Mouse (Mus musculus): Measurements from ENCODE around the gene Socs5. TPM values are rescaled to one million over a fixed set of nuclear protein-coding genes. Genes with fewer than 3 reads are reported as not detected.

Gene Socs5
- total RNA-seq, 2 experiments from 2014 or later: 25.6 to 29.4 TPM

GRCm38 (mm10) chr17:87158597-87158996 is 51.1 kb downstream of the Socs5 start:
- intact Hi-C loops (cut with DNase I): no loop called here

DNA sequence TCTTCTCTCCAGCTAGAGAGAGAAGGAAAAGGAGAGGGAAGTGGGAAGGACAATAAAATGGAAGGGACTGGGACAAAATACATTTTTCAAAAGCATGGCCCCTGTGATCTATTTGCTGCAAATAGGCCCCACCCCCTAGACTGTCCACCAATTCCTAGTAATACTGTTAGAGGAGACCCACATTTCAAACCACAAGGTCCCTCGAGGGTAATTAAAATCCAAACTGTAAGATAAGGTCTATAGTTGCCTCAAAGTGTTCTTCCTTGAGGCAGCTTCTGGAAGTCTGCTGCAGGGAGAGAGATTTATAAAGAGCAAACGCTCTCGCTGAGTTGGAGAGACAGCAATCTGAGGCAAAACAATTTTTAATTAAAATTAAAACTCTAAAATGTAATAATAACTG is 52.8 kb downstream of the Socs5 start:
- intact Hi-C loops (cut with DNase I): no loop called here
- DNase-seq: no peak

More at GRCm38 (mm10) chr17:87158597-87158996, 51.1 kb downstream of the Socs5 start:
- no peak for DNase-seq

- intact Hi-C loops (cut with DNase I): no loop called here
- DNase-seq: no peak
Observed at GRCm38 (mm10) chr17:87164312-87164922, 56.9 kb downstream of the Socs5 start.

- no peak for DNase-seq
- intact Hi-C loops (cut with DNase I): no loop called here
Observed at GRCm38 (mm10) chr17:87167407-87167806, 59.9 kb downstream of the Socs5 start.

DNA sequence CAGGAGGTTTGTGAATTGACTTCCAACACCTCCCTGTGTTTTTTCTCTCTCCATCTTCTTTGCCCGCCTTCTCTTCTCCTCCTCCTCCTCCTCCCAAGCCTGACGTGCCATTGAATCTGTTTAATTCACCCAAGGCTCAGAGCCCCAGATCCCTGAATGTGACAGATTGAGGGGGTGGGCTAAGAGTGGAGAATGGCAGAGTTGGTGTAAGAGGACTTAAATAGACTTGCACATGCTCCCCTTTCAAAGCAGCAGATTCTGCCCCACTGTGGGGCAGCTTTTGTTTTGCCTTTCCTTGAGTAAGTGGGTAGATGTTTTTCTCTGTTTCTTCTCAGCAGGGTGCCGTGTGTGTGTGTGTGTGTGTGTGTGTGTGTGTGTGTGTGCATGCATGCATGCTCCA is 61.6 kb downstream of the Socs5 start:
- intact Hi-C loops (cut with DNase I): no loop called here
- DNase-seq: no peak

DNA sequence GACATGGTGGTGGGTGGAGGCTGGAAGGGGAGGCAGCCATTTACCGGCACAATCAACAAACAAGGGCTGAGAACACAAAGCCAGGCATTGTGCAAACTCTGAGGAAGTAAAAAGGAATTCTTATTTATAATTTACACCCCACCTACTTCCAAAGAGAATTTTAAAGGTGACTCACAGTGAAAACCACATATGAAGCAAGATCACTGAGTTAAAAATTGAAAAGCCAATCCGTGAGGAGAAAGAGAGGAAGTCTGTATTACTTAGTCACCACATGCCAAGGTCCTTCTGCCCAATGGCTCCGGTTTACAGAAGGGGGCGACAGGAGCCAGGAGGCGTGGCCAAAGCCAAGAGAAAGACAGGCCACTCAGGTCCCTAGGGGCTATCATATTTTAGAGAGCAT is 62.9 kb downstream of the Socs5 start:
- DNase-seq: no peak
- intact Hi-C loops (cut with DNase I): no loop called here

- intact Hi-C loops (cut with DNase I): no loop called here
Observed at GRCm38 (mm10) chr17:87172031-87172430, 64.6 kb downstream of the Socs5 start.

DNA sequence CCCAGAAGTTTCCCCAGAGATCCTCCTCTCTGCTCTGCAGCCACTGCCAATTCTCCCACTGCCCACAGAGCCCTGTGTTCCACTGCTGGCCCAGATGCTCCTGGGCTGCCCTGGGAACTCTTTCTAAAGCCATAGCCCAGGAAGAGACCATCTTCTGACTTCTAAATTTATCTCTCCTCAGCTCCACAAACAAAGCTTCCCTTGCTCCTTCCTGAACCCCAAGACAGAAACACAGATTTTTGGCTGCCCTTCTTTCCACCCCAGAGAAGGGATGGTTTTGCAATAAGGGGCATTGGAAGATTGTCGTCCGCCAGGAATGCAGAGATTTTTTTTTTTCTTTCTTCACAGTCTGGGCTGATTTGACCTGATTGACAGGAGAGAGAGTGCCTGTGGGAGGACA is 66.5 kb downstream of the Socs5 start:
- DNase-seq: no peak
- intact Hi-C loops (cut with DNase I): no loop called here

More at GRCm38 (mm10) chr17:87172031-87172430, 64.6 kb downstream of the Socs5 start:
- no peak for DNase-seq

DNA sequence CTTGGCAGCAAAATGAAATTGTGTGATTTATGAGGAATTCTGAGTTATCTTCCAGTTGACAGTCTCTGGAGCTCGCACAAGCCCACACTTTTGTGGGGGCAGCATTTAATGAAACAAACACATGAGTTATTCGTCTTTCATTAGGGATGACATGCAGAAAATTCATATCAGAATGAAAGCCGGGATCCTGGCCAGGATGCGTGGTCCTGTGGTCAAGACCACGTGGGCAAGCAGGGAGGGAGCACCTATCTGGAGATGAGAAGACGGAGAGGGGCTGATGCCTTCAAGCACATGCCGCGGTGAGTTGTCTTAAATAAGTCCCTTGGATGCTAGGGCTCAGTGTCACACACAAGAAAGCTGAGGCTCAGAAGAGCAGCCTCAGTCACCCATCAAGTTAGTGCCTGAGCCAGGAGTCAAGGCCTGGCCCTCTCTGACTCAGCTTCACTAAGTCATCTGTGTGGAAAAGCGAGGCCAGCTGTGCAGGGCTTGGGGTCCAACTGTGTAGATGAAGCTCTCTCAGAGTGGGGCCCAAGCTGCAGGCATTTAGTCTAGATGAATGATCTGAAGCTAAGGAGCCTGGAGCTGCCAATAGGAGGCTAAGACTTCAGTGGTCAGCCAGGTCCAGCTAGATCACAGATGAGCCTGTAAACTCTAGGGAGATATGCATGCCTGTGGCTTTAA is 67.3 kb downstream of the Socs5 start:
- intact Hi-C loops (cut with DNase I): no loop called here
- peak; percentile 26 to 56 for DNase-seq

DNA sequence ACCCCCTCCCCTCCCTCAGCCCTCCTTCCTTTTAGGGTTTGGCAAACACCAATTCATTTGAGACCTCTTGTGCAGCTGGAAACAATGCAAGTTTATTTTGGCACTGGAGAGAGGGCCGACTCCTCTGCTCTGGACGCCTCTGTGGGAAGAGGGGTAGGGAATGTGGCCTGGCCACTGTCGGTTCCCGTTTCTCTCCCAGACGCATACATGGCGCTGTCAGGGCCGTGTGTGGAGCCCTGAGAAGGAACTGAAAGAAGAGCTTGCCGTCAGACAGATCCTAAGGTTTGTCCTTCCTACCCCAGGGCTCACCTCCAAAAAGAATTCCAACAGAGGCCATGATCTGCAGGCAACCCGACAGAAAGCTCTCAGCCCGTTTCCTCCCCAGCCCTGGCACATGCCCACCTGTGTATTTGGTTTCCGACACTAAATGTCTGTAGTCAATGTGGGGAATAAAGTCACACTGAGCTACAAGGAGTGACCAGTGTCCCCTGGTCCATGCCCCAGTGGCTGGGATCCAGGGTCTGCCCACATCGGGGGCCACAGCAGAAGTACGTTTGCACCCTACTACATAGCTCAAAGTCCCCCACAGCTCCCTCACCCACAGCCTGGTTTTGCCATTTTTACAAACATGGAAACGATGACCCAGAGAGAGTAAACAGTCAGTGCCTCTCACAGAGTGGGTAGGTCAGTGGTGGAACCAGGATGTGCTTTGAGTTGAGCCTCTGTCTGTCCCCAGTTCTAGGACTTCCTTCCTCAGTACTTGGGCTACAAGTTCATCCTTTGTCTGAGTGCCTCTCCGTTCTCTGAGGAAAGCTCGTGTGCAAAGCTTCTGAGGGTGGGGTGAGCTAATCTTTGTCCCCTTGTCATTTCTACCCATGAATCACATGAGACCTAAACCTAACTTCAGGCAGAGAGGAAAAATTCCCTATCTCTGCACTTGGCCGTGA is 68.9 kb downstream of the Socs5 start:
- intact Hi-C loops (cut with DNase I): loop anchor here (2.0 kb wide), 3 partner anchors 24 to 70 kb away; partner anchors contain the start of gene Socs5
- DNase-seq: peak; percentile 47 to 54

- DNase-seq: peak in 1 of 2 experiments; percentile 58
- intact Hi-C loops (cut with DNase I): no loop called here
Observed at GRCm38 (mm10) chr17:87178596-87179590, 71.4 kb downstream of the Socs5 start.

GRCm38 (mm10) chr17:87179939-87180550 is 72.6 kb downstream of the Socs5 start:
- DNase-seq: no peak
- intact Hi-C loops (cut with DNase I): no loop called here

- DNase-seq: no peak
- intact Hi-C loops (cut with DNase I): no loop called here
Observed at GRCm38 (mm10) chr17:87181683-87182346, 74.3 kb downstream of the Socs5 start.

- no peak for DNase-seq
- intact Hi-C loops (cut with DNase I): no loop called here
Observed at GRCm38 (mm10) chr17:87185461-87186066, 78.1 kb downstream of the Socs5 start.

- intact Hi-C loops (cut with DNase I): no loop called here
- DNase-seq: no peak
Observed at GRCm38 (mm10) chr17:87187005-87187404, 79.5 kb downstream of the Socs5 start.
